Mouse (Mus musculus) midbrain, embryonic 11.5 days (tissue): ENCODE results near the gene Tbc1d1. TPM values are rescaled to one million over a fixed set of nuclear protein-coding genes. Genes with fewer than 3 reads are reported as not detected.

Source experiments
- ATAC-seq: fragments of 200-750 bp; cut with Nextera tagmentation; 2 replicates; pipeline ENCODE4 v1.8.0; 2017; ENCODE audit warnings: moderate TSS enrichment, moderate library complexity; ENCODE audit not compliant: low FRiP score
- DNase-seq: peaks from one replicate; pipeline ENCODE4 v3.0.0; 2015; ENCODE audit warnings: low spot score; ENCODE audit errors: missing footprints
- H3K27ac ChIP-seq: fragments of 300-500 bp; sonication (generic); 2 replicates; pipeline ENCODE4 v1.5.1; 2014; ENCODE audit warnings: low read depth, low read length
- H3K27me3 ChIP-seq: fragments of 300-500 bp; sonication (generic); 2 replicates; pipeline ENCODE4 v1.6.1; 2014; ENCODE audit warnings: mild to moderate bottlenecking, low read length, moderate library complexity, mixed read lengths; ENCODE audit not compliant: control insufficient read depth, insufficient read depth
- H3K36me3 ChIP-seq: fragments of 300-500 bp; sonication (generic); 2 replicates; pipeline ENCODE4 v1.6.1; 2014; ENCODE audit warnings: mild to moderate bottlenecking, low read length, moderate library complexity, mixed read lengths; ENCODE audit not compliant: control insufficient read depth, insufficient read depth
- H3K4me1 ChIP-seq: fragments of 300-500 bp; sonication (generic); 2 replicates; pipeline ENCODE4 v1.6.1; 2014; ENCODE audit warnings: low read length; ENCODE audit not compliant: control insufficient read depth, insufficient read depth
- H3K4me2 ChIP-seq: fragments of 300-500 bp; sonication (generic); 2 replicates; pipeline ENCODE4 v1.6.1; 2014; ENCODE audit warnings: mild to moderate bottlenecking, moderate library complexity
- H3K4me3 ChIP-seq: fragments of 300-500 bp; sonication (generic); 2 replicates; pipeline ENCODE4 v1.5.1; 2014; ENCODE audit warnings: low read depth, low read length
- H3K9ac ChIP-seq: fragments of 300-500 bp; sonication (generic); 2 replicates; pipeline ENCODE4 v1.6.1; 2014; ENCODE audit warnings: low read length
- H3K9me3 ChIP-seq: fragments of 300-500 bp; sonication (generic); 2 replicates; pipeline ENCODE4 v1.6.1; 2016; ENCODE audit warnings: low read length; ENCODE audit not compliant: control insufficient read depth
- WGBS: fragments of 180-500 bp; shearing (Covaris S2); extraction: QIAGEN DNeasy Blood & Tissue Kit; methylation state at CpG from one replicate; pipeline ENCODE4 v1.1.7; 2014; 5-methylcytosine and 5-hydroxymethylcytosine counted together
- polyA plus RNA-seq: library from polyadenylated mRNA; unstranded; fragments of >200 nt; fragmentation: Nextera tagmentation; extraction: Ambion mirVana; gene quantifications from 2 replicates; pipeline ENCODE4 v1.2.1, GENCODE M21; 2014

The Tbc1d1 gene
- polyA plus RNA-seq, 1 experiment from 2014 or later, result 21.0 TPM

DNA sequence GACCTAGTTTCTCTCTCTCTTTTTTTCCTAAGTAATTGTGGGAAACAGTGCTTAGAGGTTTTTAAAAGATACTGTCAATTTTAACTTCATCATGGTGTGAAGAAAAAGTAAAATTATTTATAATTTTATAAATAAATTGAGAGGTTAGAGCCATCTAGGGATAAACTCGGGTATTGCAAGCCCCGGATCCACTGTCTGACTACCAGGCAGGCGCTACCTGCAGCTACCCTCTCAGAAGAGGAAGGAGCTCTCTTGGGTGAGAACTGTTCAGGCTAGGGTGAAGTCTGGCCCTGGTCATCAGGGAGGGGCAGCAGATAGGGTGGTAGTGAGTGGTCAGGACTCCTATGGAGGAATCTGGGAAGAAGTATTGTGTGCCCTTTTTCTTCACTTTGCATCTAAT, 109.0 kb downstream of the Tbc1d1 start:
- no peak overlapping the region for H3K27ac ChIP-seq
- no peak overlapping the region for H3K4me3 ChIP-seq
- no peak overlapping the region for H3K4me2 ChIP-seq
- ATAC-seq (no peak), DNase-seq (peak; percentile 89)
- no peaks in the 10 kb centered on the region for H3K27me3 ChIP-seq
- H3K36me3 ChIP-seq, result peaks cover 3% of the 10 kb centered on the region; the same call in 1 of the 2 replicates
- H3K4me1 ChIP-seq, result peaks cover 5% of the 10 kb centered on the region
- 20% methylated on average over 3 of the region's 3 CpGs for WGBS
- no peak overlapping the region for H3K9ac ChIP-seq
- no peaks in the 10 kb centered on the region for H3K9me3 ChIP-seq

DNA sequence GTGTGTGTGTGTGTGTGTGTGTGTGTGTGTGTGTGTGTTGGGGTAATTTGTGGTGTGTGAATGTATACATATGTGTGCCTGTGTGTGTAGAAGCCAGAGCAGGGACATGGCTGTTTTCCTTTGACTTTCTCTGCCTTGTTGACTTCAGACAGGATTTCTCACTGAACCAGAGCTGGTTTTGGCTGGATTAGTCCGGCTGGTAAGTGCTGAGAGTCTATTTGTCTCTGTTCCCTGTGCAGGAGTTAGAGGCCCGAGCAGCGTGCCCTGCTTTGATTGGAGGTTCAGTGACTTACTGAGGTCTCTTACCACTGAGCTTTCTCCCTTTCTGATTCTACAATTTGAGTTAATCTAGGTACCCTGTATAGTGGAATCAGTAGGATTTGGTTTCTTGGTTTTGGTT, 109.8 kb downstream of the Tbc1d1 start:
- Histone ChIP-seq H3K36me3 (peaks cover 3% of the 10 kb centered on the region; the same call in 1 of the 2 replicates), H3K4me2 (no peak overlapping the region), H3K4me3 (no peak overlapping the region), H3K9me3 (no peaks in the 10 kb centered on the region), H3K9ac (no peak overlapping the region), H3K27ac (no peak overlapping the region), H3K4me1 (peaks cover 5% of the 10 kb centered on the region), H3K27me3 (no peaks in the 10 kb centered on the region)
- no peak for ATAC-seq
- WGBS, result 83% methylated on average over 3 of the region's 3 CpGs
- DNase-seq, result no peak

GRCm38 (mm10) chr5:64266534-64266933, 110.4 kb downstream of the Tbc1d1 start:
- H3K4me3 ChIP-seq, result no peak overlapping the region
- ATAC-seq (no peak), DNase-seq (no peak)
- H3K27me3 ChIP-seq, result no peaks in the 10 kb centered on the region
- no peak overlapping the region for H3K9ac ChIP-seq
- no peak overlapping the region for H3K4me2 ChIP-seq
- peaks cover 5% of the 10 kb centered on the region for H3K4me1 ChIP-seq
- H3K27ac ChIP-seq, result no peak overlapping the region
- H3K36me3 ChIP-seq, result peaks cover 3% of the 10 kb centered on the region; the same call in 1 of the 2 replicates
- 93% methylated on average over 2 of the region's 2 CpGs for WGBS
- H3K9me3 ChIP-seq, result no peaks in the 10 kb centered on the region

DNA sequence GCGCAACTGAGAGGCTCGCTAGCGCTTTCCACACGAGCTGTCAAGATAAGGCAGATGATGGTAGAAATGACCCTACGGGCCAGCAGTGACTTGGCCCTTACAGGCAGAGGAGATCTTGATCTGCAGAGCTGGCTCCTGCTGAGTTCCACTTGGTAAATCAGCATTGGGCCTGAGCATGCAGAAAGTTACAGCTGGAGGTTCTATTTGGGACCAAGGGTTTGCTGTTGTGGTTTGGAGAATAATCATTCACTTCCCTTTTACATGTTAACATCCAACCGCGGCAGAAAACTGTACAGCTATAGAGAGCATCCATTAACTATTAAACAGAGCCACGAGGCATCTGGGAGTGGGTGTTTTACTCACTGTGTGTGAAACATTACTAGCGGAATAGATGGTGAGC, 111.2 kb downstream of the Tbc1d1 start:
- Histone ChIP-seq H3K4me1 (peaks cover 5% of the 10 kb centered on the region), H3K9ac (no peak overlapping the region), H3K27ac (no peak overlapping the region), H3K9me3 (no peaks in the 10 kb centered on the region), H3K27me3 (no peaks in the 10 kb centered on the region), H3K36me3 (peaks cover 3% of the 10 kb centered on the region; the same call in 1 of the 2 replicates), H3K4me2 (no peak overlapping the region), H3K4me3 (no peak overlapping the region)
- WGBS, result 94% methylated on average over 9 of the region's 9 CpGs
- DNase-seq, result no peak
- ATAC-seq, result no peak

- Histone ChIP-seq H3K4me1 (peaks cover 5% of the 10 kb centered on the region), H3K9ac (no peak overlapping the region)
Measured at GRCm38 (mm10) chr5:64269669-64270068, 113.6 kb downstream of the Tbc1d1 start.

DNA sequence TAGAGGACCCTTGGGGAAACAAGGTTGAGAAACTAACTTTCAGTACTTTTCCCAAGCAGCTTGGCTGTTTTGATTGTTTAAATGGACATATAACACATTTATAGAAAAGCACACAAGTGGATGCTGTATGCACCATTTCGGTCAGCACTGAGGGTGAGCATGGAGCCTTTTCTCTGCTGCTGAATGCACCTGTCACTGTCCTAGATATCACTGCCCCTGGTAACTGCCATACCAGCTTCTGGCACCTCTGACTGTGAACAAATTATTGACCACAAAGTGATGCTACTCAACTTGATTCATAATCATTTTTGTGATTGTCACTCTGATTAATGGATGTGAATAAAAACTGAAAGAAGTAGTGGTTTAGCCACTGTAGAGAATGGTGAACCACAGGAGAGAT, 117.4 kb downstream of the Tbc1d1 start:
- Histone ChIP-seq H3K4me3 (no peak overlapping the region), H3K27ac (no peak overlapping the region), H3K4me1 (peaks cover 5% of the 10 kb centered on the region), H3K4me2 (no peak overlapping the region), H3K9ac (no peak overlapping the region), H3K36me3 (no peaks in the 10 kb centered on the region; the same call in 1 of the 2 replicates), H3K9me3 (no peaks in the 10 kb centered on the region), H3K27me3 (no peaks in the 10 kb centered on the region)
- WGBS, result 88% methylated on average over 1 of the region's 1 CpGs
- DNase-seq (no peak), ATAC-seq (no peak)

More at GRCm38 (mm10) chr5:64269669-64270068, 113.6 kb downstream of the Tbc1d1 start:
- 16% methylated on average over 7 of the region's 7 CpGs for WGBS
- no peak overlapping the region for H3K4me2 ChIP-seq
- ATAC-seq (peak; percentile 42; the same call in 1 of the 2 replicates), DNase-seq (no peak)
- no peaks in the 10 kb centered on the region for H3K9me3 ChIP-seq
- H3K27me3 ChIP-seq, result no peaks in the 10 kb centered on the region
- H3K27ac ChIP-seq, result no peak overlapping the region
- peaks cover 3% of the 10 kb centered on the region; the same call in 1 of the 2 replicates for H3K36me3 ChIP-seq
- no peak overlapping the region for H3K4me3 ChIP-seq

- H3K4me2 ChIP-seq, result no peak overlapping the region
- peaks cover 5% of the 10 kb centered on the region for H3K4me1 ChIP-seq
- ATAC-seq, result no peak
- H3K4me3 ChIP-seq, result no peak overlapping the region
- H3K36me3 ChIP-seq, result no peaks in the 10 kb centered on the region; the same call in 1 of the 2 replicates
- H3K27me3 ChIP-seq, result no peaks in the 10 kb centered on the region
- no peak for DNase-seq
- WGBS, result 85% methylated on average over 9 of the region's 9 CpGs
- no peak overlapping the region for H3K27ac ChIP-seq
- no peaks in the 10 kb centered on the region for H3K9me3 ChIP-seq
- H3K9ac ChIP-seq, result no peak overlapping the region
Measured at GRCm38 (mm10) chr5:64274296-64274695, 118.2 kb downstream of the Tbc1d1 start.

GRCm38 (mm10) chr5:64274738-64275451, 118.8 kb downstream of the Tbc1d1 start:
- H3K27me3 ChIP-seq, result no peaks in the 10 kb centered on the region
- H3K27ac ChIP-seq, result no peak overlapping the region
- H3K4me1 ChIP-seq, result no peaks in the 10 kb centered on the region; the same call in 1 of the 2 replicates
- DNase-seq, result no peak
- peak; percentile 81; the same call in 1 of the 2 replicates for ATAC-seq
- H3K36me3 ChIP-seq, result no peaks in the 10 kb centered on the region; the same call in 1 of the 2 replicates
- no peaks in the 10 kb centered on the region for H3K9me3 ChIP-seq
- no peak overlapping the region for H3K4me2 ChIP-seq
- 33% methylated on average over 17 of the region's 17 CpGs for WGBS
- no peak overlapping the region for H3K9ac ChIP-seq
- H3K4me3 ChIP-seq, result no peak overlapping the region

- Histone ChIP-seq H3K4me3 (no peak overlapping the region), H3K4me2 (no peak overlapping the region), H3K27ac (no peak overlapping the region), H3K9me3 (no peaks in the 10 kb centered on the region), H3K36me3 (peaks cover 4% of the 10 kb centered on the region; the same call in 1 of the 2 replicates), H3K9ac (no peak overlapping the region), H3K4me1 (no peaks in the 10 kb centered on the region), H3K27me3 (no peaks in the 10 kb centered on the region)
- ATAC-seq, result no peak
- 88% methylated on average over 7 of the region's 7 CpGs for WGBS
- no peak for DNase-seq
Measured at GRCm38 (mm10) chr5:64277646-64278191, 121.6 kb downstream of the Tbc1d1 start.
